13 mouse cellular contexts compared by ENCODE assay signal in genomic region chr13:54760164-54760795, GRCm38 (mm10). TPM values are rescaled to one million over a fixed set of nuclear protein-coding genes. Genes with fewer than 3 reads are reported as not detected.
DNase-seq lines count a peak whose midpoint lies in the region; ATAC-seq lines count a peak whose summit lies in the region.
"Had no signal": no experiment of that assay in that cellular context is flagged by ENCODE, and none has a peak within 500 bp of the region (broad histone marks: within the 10 kb centered on the region; RNA-seq: fewer than 3 reads in every experiment).

No protein-coding gene starts in this region.

- H3K9me3 ChIP-seq in kidney, embryonic 14.5 days (ENCODE audit: control insufficient read depth, low read length), result no peaks in the 10 kb centered on the region
- H3K9me3 ChIP-seq: heart, embryonic 12.5 days; neural tube, embryonic 12.5 days had no signal

- no peak for ATAC-seq in kidney, embryonic 14.5 days (ENCODE audit: low FRiP score, low TSS enrichment)
- ATAC-seq: CD4-positive, CD25-positive, alpha-beta regulatory T cell, adult 4 months had no signal

- no peaks in the 10 kb centered on the region for H3K36me3 ChIP-seq in kidney, embryonic 14.5 days (ENCODE audit: control insufficient read depth, insufficient read depth, low read length)
- H3K36me3 ChIP-seq: heart, embryonic 12.5 days; neural tube, embryonic 12.5 days had no signal

- H3K4me2 ChIP-seq in kidney, embryonic 14.5 days (replicated peaks; ENCODE audit: low read depth, low read length), result no peak overlapping the region
- H3K4me2 ChIP-seq: heart, embryonic 12.5 days had no signal

- H3K27ac ChIP-seq in kidney, embryonic 14.5 days (ENCODE audit: low read depth, low read length), result no peak overlapping the region
- H3K27ac ChIP-seq: neural tube, embryonic 12.5 days had no signal

- no peak overlapping the region for H3K9ac ChIP-seq in kidney, embryonic 14.5 days (ENCODE audit: low read depth, low read length)
- H3K9ac ChIP-seq: heart, embryonic 12.5 days had no signal

- 71% methylated on average over 8 of the region's 8 CpGs for WGBS in kidney, embryonic 14.5 days

- peaks cover 7% of the 10 kb centered on the region; the same call in 1 of the 2 replicates for H3K4me1 ChIP-seq in kidney, embryonic 14.5 days (ENCODE audit: control insufficient read depth, insufficient read depth, low read length)

- peaks cover 44% of the 10 kb centered on the region for H3K27me3 ChIP-seq in kidney, embryonic 14.5 days (ENCODE audit: control insufficient read depth, insufficient read depth, low read length)

- intact Hi-C loops in gastrocnemius, postnatal 36 days (cut with DNase I), result no loop called here

- no peak overlapping the region for H3K4me3 ChIP-seq in kidney, embryonic 14.5 days (ENCODE audit: low read length)
- H3K4me3 ChIP-seq: heart, embryonic 12.5 days; neural tube, embryonic 12.5 days had no signal

- peak; percentile 20 to 27 for DNase-seq in gastrocnemius, adult 8-10 months (ENCODE audit: low spot score in 2 of 2)
- DNase-seq in gastrocnemius, postnatal 36 days, result no peak
- peak; percentile 6 for DNase-seq in embryo, embryonic 9.5 days (ENCODE audit: extremely low spot score)
- peak; percentile 59 to 66 for DNase-seq in layer of hippocampus, postnatal 10 days (ENCODE audit: low spot score in 2 of 2)
- DNase-seq in retina, postnatal 7 days (ENCODE audit: low read depth, low spot score), result peak; percentile 80
- no peak for DNase-seq in c-Kit-positive CD71-positive TER-119-positive erythroid progenitor cells, embryonic 14.5 days (ENCODE audit: low spot score)
- DNase-seq in kidney, postnatal 10 days, result no peak
- DNase-seq: adrenal gland, postnatal 25 days; liver had no signal

RNA-seq across cellular contexts. Expression of gene Sncb, which starts 6.1 kb away (rescaled TPM):
- under 1 TPM in 1 of 4 experiments, not detected in 3; 0.24 TPM for total RNA-seq in gastrocnemius, adult 8-10 months (2022)
- total RNA-seq in gastrocnemius, postnatal 36 days (2021), result not detected
- 100 to 1,000 TPM; 503 to 525 TPM for total RNA-seq in layer of hippocampus, postnatal 10 days (2021)
- polyA plus RNA-seq in kidney, embryonic 14.5 days (2014; fragmentation: Nextera tagmentation; extraction: Ambion mirVana), result not detected in 2 replicates

RNA-seq across cellular contexts. Expression of gene Gprin1, which starts 10.6 kb away (rescaled TPM):
- total RNA-seq in gastrocnemius, adult 8-10 months (2022), result under 1 TPM in 2 of 4 experiments, not detected in 2; 0.05 to 0.07 TPM
- total RNA-seq in gastrocnemius, postnatal 36 days (2021), result not detected
- 100 to 1,000 TPM; 204 TPM for total RNA-seq in layer of hippocampus, postnatal 10 days (2021)
- polyA plus RNA-seq in kidney, embryonic 14.5 days (2014; fragmentation: Nextera tagmentation; extraction: Ambion mirVana), result 0.31 and 0.41 TPM in 2 replicates
- polyA plus RNA-seq: CD4-positive, CD25-positive, alpha-beta regulatory T cell, adult 4 months had no signal

RNA-seq across cellular contexts. Expression of gene Eif4e1b, which starts 23.5 kb away (rescaled TPM):
- not detected for total RNA-seq in gastrocnemius, adult 8-10 months (2022)
- total RNA-seq in gastrocnemius, postnatal 36 days (2021), result not detected
- total RNA-seq in layer of hippocampus, postnatal 10 days (2021), result not detected
- polyA plus RNA-seq in kidney, embryonic 14.5 days (2014; fragmentation: Nextera tagmentation; extraction: Ambion mirVana), result not detected in 2 replicates
- total RNA-seq: adrenal gland, postnatal 25 days had no signal
- polyA plus RNA-seq: CD4-positive, CD25-positive, alpha-beta regulatory T cell, adult 4 months; heart, embryonic 12.5 days; neural tube, embryonic 12.5 days had no signal

RNA-seq across cellular contexts. Expression of gene Tspan17, which starts 28.9 kb away (rescaled TPM):
- 10 to 100 TPM; 15.5 to 26.0 (median 20.5) TPM for total RNA-seq in gastrocnemius, adult 8-10 months (2022)
- 10 to 100 TPM; 16.3 to 23.4 TPM for total RNA-seq in gastrocnemius, postnatal 36 days (2021)
- 10 to 100 TPM; 85.6 to 92.1 TPM for total RNA-seq in layer of hippocampus, postnatal 10 days (2021)
- 5.2 and 6.4 TPM in 2 replicates for polyA plus RNA-seq in kidney, embryonic 14.5 days (2014; fragmentation: Nextera tagmentation; extraction: Ambion mirVana)

RNA-seq across cellular contexts. Expression of gene Cdhr2, which starts 59.0 kb away (rescaled TPM):
- total RNA-seq in gastrocnemius, adult 8-10 months (2022), result not detected
- not detected for total RNA-seq in gastrocnemius, postnatal 36 days (2021)
- under 1 TPM; 0.16 to 0.20 TPM for total RNA-seq in layer of hippocampus, postnatal 10 days (2021)
- polyA plus RNA-seq in kidney, embryonic 14.5 days (2014; fragmentation: Nextera tagmentation; extraction: Ambion mirVana), result 1.2 and 1.9 TPM in 2 replicates
- total RNA-seq: adrenal gland, postnatal 25 days had no signal
- polyA plus RNA-seq: CD4-positive, CD25-positive, alpha-beta regulatory T cell, adult 4 months had no signal

Comparison
In these comparisons a context has a peak if more than half of its experiments do, and no peak if none do; other contexts are left out.
1. DNase-seq: peak in gastrocnemius, adult 8-10 months (2 of 2), embryo, embryonic 9.5 days (single experiment), layer of hippocampus, postnatal 10 days (2 of 2) and retina, postnatal 7 days (single experiment); none in gastrocnemius, postnatal 36 days (0 of 2), c-Kit-positive CD71-positive TER-119-positive erythroid progenitor cells, embryonic 14.5 days (single experiment) and kidney, postnatal 10 days (single experiment).
2. RNA of gene Sncb, which starts 6.1 kb away (total RNA-seq): 503 to 525 TPM in layer of hippocampus, postnatal 10 days; 0.24 TPM in gastrocnemius, adult 8-10 months and not detected in gastrocnemius, postnatal 36 days; every median in the first group is over 100 times any median in the second.
3. RNA of gene Gprin1, which starts 10.6 kb away (total RNA-seq): 204 TPM in layer of hippocampus, postnatal 10 days; 0.05 to 0.07 TPM in gastrocnemius, adult 8-10 months and not detected in gastrocnemius, postnatal 36 days; every median in the first group is over 100 times any median in the second.